Mouse (Mus musculus) gonadal fat pad, adult 2 months (tissue): ENCODE measurements at regions not wholly inside any gene's neighbourhood (a gene's known extent, or its start where the extent isn't known, plus 50 kb on each side); places are given as distances from the start of the nearest gene placed in this dataset.

Experiments used
- DNase-seq: peaks from one replicate; pipeline ENCODE4 v3.0.0-alpha.2; 2012; ENCODE audit warnings: low read depth

- no peak for DNase-seq
Observed at GRCm38 (mm10) chr3:119893165-119893910, 109.1 kb upstream of the Ptbp2 start.

- no peak for DNase-seq
Observed at GRCm38 (mm10) chr3:119892533-119893164, 108.4 kb upstream of the Ptbp2 start.

GRCm38 (mm10) chr3:119890911-119891310 is 106.6 kb upstream of the Ptbp2 start:
- DNase-seq: no peak

- no peak for DNase-seq
Observed at GRCm38 (mm10) chr3:119888487-119888886, 104.2 kb upstream of the Ptbp2 start.

- DNase-seq: no peak
Observed at GRCm38 (mm10) chr3:119876395-119876794, 92.1 kb upstream of the Ptbp2 start.

- DNase-seq: no peak
Observed at GRCm38 (mm10) chr3:119875061-119875460, 90.8 kb upstream of the Ptbp2 start.

- no peak for DNase-seq
Observed at GRCm38 (mm10) chr3:119862194-119862957, 78.1 kb upstream of the Ptbp2 start.
